ENCODE assay signal across 9 mouse cellular contexts in the genomic region with DNA sequence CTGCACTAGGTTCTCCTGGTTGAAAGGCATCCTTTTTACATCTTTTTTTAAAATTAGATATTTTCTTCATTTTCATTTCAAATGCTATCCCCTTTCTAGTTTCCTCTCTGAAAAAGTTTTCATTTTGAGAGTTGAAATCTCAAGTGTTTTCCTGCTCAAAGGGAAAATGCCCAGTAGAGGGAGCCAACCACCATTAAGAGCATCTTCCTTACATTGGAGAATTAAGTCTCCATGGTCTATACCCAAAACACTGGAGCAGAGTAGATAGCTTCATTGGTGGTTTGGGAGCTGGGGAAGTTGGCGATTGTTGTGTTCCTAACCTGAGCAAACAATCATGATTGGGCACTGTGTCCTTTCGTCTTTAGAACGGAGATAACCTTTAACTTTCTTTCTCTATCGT.
DNase-seq lines count a peak whose midpoint lies in the region; TF ChIP-seq lines count a peak whose summit lies in the region.
"Had no signal": no experiment of that assay in that cellular context is flagged by ENCODE, and none has a peak within 500 bp of the region (broad histone marks: within the 10 kb centered on the region; RNA-seq: fewer than 3 reads in every experiment).

No protein-coding gene starts in this region.

- no peak overlapping the region for H3K4me3 ChIP-seq in gastrocnemius, adult 2 months
- H3K4me3 ChIP-seq: limb, embryonic 13.5 days had no signal

- no peak for DNase-seq in gastrocnemius, adult 2 months
- no peak for DNase-seq in gastrocnemius, postnatal 36 days
- peak; percentile 40 for DNase-seq in testis, postnatal 10 days (ENCODE audit: low spot score)
- no peak for DNase-seq in testis, postnatal 14 days (ENCODE audit: low spot score)
- DNase-seq in fibroblast of lung, adult 2 months (ENCODE audit: low read depth) = peak; percentile 22
- peak; percentile 31 for DNase-seq in lung, postnatal 36 days
- no peak for DNase-seq in T-cell, adult 2 months (ENCODE audit: low spot score)
- no peak for DNase-seq in urinary bladder, postnatal 10 days (ENCODE audit: low spot score)

- peak; percentile 59 for TF ChIP-seq CTCF in gastrocnemius, adult 2 months (IDR thresholded peaks at IDR 0.05)

- no peak overlapping the region for H3K27ac ChIP-seq in gastrocnemius, adult 2 months
- H3K27ac ChIP-seq: limb, embryonic 13.5 days had no signal

- intact Hi-C loops in gastrocnemius, adult 2 months (cut with DNase I) = loop anchor here (10.0 kb wide), 1 partner anchor 264 kb away; no protein-coding TSS in a partner anchor
- intact Hi-C loops in gastrocnemius, postnatal 36 days (cut with DNase I) = no loop called here

Comparison
In these comparisons a context has a peak if more than half of its experiments do, and no peak if none do; other contexts are left out.
1. DNase-seq: peak in testis, postnatal 10 days (single experiment), fibroblast of lung, adult 2 months (single experiment) and lung, postnatal 36 days (single experiment); none in gastrocnemius, adult 2 months (single experiment), gastrocnemius, postnatal 36 days (0 of 2), testis, postnatal 14 days (single experiment), T-cell, adult 2 months (single experiment) and urinary bladder, postnatal 10 days (single experiment).